Mouse (Mus musculus) kidney, adult 2 months (tissue): ENCODE measurements around the gene Dync2li1. TPM values are rescaled to one million over a fixed set of nuclear protein-coding genes. Genes with fewer than 3 reads are reported as not detected.

Source experiments
- DNase-seq: peaks from one replicate; pipeline ENCODE4 v3.0.0; 2021
- H3K27ac ChIP-seq: fragments of 200-500 bp; 2 replicates; pipeline ENCODE4 v1.5.1; 2012; ENCODE audit warnings: low read depth, low read length, control low read depth, inconsistent platforms; ENCODE audit not compliant: insufficient read depth
- H3K27me3 ChIP-seq: fragments of 200-500 bp; replicated peaks from 2 replicates; pipeline ENCODE4 v1.6.1; 2012; ENCODE audit warnings: mild to moderate bottlenecking, moderate library complexity, low read length, inconsistent platforms; ENCODE audit not compliant: control insufficient read depth, insufficient read depth
- H3K36me3 ChIP-seq: fragments of 200-500 bp; 2 replicates; pipeline ENCODE4 v1.6.1; 2012; ENCODE audit warnings: mild to moderate bottlenecking, moderate library complexity, low read length, inconsistent platforms; ENCODE audit not compliant: control insufficient read depth, insufficient read depth
- H3K4me1 ChIP-seq: fragments of 200-500 bp; 2 replicates; pipeline ENCODE4 v1.6.1; 2011; ENCODE audit warnings: low read length; ENCODE audit not compliant: control insufficient read depth, insufficient read depth
- H3K4me3 ChIP-seq: fragments of 200-500 bp; 2 replicates; pipeline ENCODE4 v1.5.1; 2011; ENCODE audit warnings: mild to moderate bottlenecking, low read depth, low read length, control low read depth; ENCODE audit not compliant: insufficient read depth
- CTCF ChIP-seq: fragments of 200-500 bp; conservative IDR thresholded peaks from 2 replicates; pipeline ENCODE4 v1.5.1; 2011; ENCODE audit warnings: low read depth, mild to moderate bottlenecking, control low read depth, low read length, moderate library complexity, mixed read lengths; ENCODE audit not compliant: insufficient read depth, insufficient read length
- POLR2A ChIP-seq: fragments of 200-500 bp; IDR thresholded peaks from one replicate; pipeline ENCODE4 v1.6.1; 2011; ENCODE audit warnings: low read depth, low read length, control low read depth
- WGBS: fragments of 180-500 bp; shearing (Covaris S2); methylation state at CpG from one replicate; pipeline ENCODE4 v1.1.7; 2018; 5-methylcytosine and 5-hydroxymethylcytosine counted together
- polyA plus RNA-seq: library from polyadenylated mRNA; depleted of rRNA; stranded (reverse); fragments of >200 nt; gene quantifications from 2 replicates; pipeline ENCODE4 v1.2.3, GENCODE M21; 2012

Gene Dync2li1
- polyA plus RNA-seq, 1 experiment: 19.1 TPM

DNA sequence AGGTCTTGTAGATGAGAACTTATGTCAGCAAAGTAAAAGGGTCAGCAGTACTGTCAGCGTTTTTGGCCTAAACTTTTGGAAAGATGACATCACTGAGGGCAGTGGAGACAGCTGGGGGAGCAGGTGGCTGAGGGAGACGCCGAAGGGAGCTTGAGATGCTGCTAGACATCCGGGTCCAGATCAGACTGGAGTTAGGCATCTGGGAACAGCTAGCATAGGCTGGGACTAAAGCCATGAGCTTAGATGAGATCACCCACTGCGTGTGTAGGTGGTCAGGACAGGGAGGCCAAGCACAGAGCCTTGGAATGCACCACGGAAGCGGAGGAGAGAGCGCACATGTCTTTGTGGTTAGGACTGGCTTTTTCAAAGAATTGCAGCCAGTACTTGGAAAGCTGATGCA lies 41.2 kb upstream of the Dync2li1 start:
- no peak overlapping the region for H3K4me3 ChIP-seq
- no peaks in the 10 kb centered on the region for H3K4me1 ChIP-seq
- H3K27ac ChIP-seq: no peak overlapping the region
- H3K27me3 ChIP-seq: no peaks in the 10 kb centered on the region
- WGBS: 64% methylated on average over 8 of the region's 8 CpGs
- TF ChIP-seq CTCF: no peak
- no peak for TF ChIP-seq POLR2A
- no peak for DNase-seq
- H3K36me3 ChIP-seq: no peaks in the 10 kb centered on the region

DNA sequence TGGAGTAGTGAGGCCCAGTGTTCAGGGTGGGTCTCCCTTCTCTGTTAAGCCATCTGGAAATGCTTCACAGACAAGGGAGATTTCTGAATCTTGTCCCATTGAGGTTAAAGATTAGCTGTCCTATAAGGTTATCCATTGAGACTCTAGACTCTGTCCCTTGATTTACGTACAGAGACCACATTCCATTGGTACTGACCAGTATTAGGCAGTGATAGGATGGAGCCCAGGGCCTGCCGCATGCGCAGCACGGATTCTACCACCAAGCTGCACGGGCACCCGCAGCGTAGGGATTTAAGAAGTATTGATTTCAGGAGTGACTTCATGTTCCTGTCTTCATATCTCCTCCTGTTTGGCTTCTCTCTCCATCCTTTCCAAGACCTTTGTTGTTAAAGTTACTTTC lies 36.2 kb upstream of the Dync2li1 start:
- DNase-seq: no peak
- 87% methylated on average over 7 of the region's 7 CpGs for WGBS
- H3K4me1 ChIP-seq: no peaks in the 10 kb centered on the region

DNA sequence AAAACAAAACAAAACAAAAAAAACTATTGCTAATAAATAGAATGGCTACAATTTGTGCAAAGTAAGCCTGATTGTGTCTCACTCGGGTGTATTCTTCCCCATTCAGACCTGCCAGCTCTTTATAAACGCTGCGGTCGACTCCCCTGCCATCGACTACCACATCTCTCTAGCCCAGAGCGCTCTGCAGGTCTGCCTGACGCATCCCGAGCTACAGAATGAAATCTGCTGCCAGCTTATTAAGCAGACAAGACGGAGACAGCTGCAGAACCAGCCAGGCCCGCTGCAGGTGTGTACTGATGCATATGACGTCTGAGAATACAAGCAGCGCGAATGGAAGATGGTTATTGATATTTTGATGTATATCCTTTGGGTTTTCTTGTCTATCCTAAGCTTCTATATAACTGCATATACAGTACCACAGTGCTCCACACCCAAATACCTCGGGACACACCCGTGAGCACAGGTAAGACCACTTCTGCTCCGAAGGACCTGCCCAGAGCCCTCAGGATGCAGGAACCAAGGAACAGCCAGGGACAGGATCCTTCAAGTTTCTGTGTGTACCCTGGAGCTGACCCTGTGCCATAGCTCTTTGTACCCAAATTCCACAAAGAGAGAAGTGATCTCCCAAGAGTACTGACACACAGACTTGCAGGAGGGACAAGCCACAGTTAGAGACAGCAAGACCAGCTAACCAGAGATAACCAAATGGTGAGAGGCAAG lies 34.7 kb upstream of the Dync2li1 start:
- no peak for DNase-seq
- H3K36me3 ChIP-seq: no peaks in the 10 kb centered on the region
- TF ChIP-seq CTCF: no peak
- WGBS: 95% methylated on average over 16 of the region's 16 CpGs
- no peak overlapping the region for H3K27ac ChIP-seq
- H3K4me1 ChIP-seq: no peaks in the 10 kb centered on the region
- H3K27me3 ChIP-seq: no peaks in the 10 kb centered on the region
- H3K4me3 ChIP-seq: no peak overlapping the region

More for the DNA sequence above, 36.2 kb upstream of the Dync2li1 start:
- TF ChIP-seq POLR2A: no peak
- no peak for TF ChIP-seq CTCF
- no peaks in the 10 kb centered on the region for H3K27me3 ChIP-seq
- H3K36me3 ChIP-seq: no peaks in the 10 kb centered on the region
- no peak overlapping the region for H3K4me3 ChIP-seq
- no peak overlapping the region for H3K27ac ChIP-seq

DNA sequence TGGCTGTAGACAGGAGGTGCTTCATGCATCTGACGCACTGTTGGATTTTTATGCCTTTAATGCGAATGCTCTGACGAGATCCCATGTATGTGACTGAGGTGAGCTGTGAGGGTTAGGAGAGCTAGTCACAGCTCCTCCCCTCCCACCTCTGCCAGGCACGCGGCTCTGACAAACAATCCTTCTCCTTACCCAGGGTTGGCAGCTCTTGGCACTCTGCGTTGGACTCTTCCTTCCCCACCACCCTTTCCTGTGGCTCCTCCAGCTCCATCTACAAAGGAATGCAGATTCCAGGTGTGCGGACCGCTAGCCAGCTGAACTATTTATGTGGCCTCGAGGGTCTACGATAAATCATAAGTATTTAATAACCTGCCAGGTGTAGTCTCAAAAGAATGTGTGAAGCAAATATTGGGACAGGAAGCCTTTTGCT lies 30.3 kb upstream of the Dync2li1 start:
- Histone ChIP-seq H3K36me3 (no peaks in the 10 kb centered on the region), H3K27me3 (no peaks in the 10 kb centered on the region), H3K4me3 (no peak overlapping the region), H3K27ac (no peak overlapping the region), H3K4me1 (peaks cover 7% of the 10 kb centered on the region; the same call in 1 of the 2 replicates)
- no peak for TF ChIP-seq CTCF
- no peak for TF ChIP-seq POLR2A
- no peak for DNase-seq
- WGBS: 51% methylated on average over 10 of the region's 10 CpGs

DNA sequence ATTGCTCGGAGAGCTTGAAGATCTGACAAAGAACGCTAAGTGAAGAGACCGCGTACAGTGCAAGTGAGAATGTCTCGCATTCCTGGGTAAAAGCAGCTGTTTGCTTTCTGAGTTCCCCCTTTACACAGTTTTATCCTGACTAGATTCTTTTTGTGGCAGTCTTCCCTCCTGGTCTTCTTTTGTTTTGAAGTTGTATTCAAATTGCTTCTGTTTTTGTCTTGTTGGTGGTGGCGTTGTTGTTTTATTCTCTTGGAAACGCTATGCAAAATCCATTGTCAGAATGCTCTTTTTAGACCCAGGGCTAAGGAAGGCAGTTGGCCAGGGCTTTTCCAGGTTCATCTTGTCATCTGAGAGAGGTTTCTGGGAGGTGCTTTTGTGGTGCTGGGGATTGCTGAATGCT lies 29.8 kb upstream of the Dync2li1 start:
- Histone ChIP-seq H3K27ac (no peak overlapping the region), H3K27me3 (no peaks in the 10 kb centered on the region), H3K4me1 (peaks cover 7% of the 10 kb centered on the region; the same call in 1 of the 2 replicates), H3K36me3 (no peaks in the 10 kb centered on the region), H3K4me3 (no peak overlapping the region)
- WGBS: 77% methylated on average over 7 of the region's 7 CpGs
- DNase-seq: no peak
- no peak for TF ChIP-seq CTCF
- TF ChIP-seq POLR2A: no peak

DNA sequence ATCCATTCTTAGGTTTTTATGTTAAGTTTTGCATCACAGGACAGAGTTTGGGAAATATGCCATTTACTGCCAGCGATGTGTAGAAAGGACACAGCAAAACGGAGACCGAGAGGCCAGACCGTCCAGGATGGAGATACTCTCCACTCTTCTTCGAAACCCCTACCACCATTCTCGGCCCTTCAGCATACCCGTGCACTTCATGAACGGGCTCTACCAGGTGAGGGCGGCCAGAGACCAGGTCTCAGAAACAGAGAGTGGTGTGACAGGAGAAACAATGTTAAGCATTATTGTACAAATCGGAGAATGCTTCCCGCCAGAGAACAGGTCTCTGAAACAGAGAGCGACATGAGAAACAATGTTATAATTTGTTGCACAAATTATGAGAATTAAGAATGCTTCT lies 28.4 kb upstream of the Dync2li1 start:
- Histone ChIP-seq H3K36me3 (no peaks in the 10 kb centered on the region), H3K4me1 (peaks cover 7% of the 10 kb centered on the region; the same call in 1 of the 2 replicates), H3K27ac (no peak overlapping the region), H3K4me3 (no peak overlapping the region), H3K27me3 (no peaks in the 10 kb centered on the region)
- TF ChIP-seq CTCF (no peak), POLR2A (no peak)
- DNase-seq: no peak
- 93% methylated on average over 12 of the region's 12 CpGs for WGBS

DNA sequence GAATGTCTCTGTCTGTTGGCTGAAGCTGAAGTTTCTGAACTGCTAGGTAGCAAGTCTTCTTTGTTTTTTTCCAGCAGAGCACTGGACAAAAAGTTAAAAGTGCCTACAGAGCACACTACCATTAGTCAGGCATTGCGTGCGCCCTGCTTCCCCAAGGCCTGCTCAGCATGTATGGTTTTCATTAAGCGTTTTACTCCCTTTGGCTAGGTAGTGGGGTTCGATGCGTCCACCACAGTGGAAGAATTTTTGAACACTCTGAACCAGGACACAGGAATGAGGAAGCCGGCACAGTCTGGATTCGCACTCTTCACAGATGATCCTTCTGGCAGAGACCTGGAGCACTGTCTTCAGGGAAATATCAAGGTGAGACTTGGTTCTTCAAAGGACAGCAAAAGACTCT lies 27.4 kb upstream of the Dync2li1 start:
- no peak for TF ChIP-seq POLR2A
- TF ChIP-seq CTCF: no peak
- Histone ChIP-seq H3K4me3 (no peak overlapping the region), H3K27ac (no peak overlapping the region), H3K36me3 (no peaks in the 10 kb centered on the region), H3K27me3 (no peaks in the 10 kb centered on the region), H3K4me1 (peaks cover 16% of the 10 kb centered on the region)
- no peak for DNase-seq
- 93% methylated on average over 7 of the region's 7 CpGs for WGBS
